Comparison of ENCODE assay signal across 8 mouse cellular contexts in genomic region chr4:102760042-102760821, GRCm38 (mm10). TPM values are rescaled to one million over a fixed set of nuclear protein-coding genes. Genes with fewer than 3 reads are reported as not detected.
A peak's percentile ranks its signal among the peaks of the same experiment; 100 is the strongest.
DNase-seq lines count a peak whose midpoint lies in the region; ATAC-seq and TF ChIP-seq lines count a peak whose summit lies in the region.

No protein-coding gene starts in this region.

- ATAC-seq in neural tube, embryonic 14.5 days (ENCODE audit: low read depth), result peak; percentile 98

- no peaks in the 10 kb centered on the region for H3K36me3 ChIP-seq in neural tube, embryonic 14.5 days (ENCODE audit: control insufficient read depth, insufficient read depth, low read length)

- H3K4me2 ChIP-seq in neural tube, embryonic 14.5 days (ENCODE audit: low read depth, low read length), result peak overlapping the region; percentile 96

- H3K27ac ChIP-seq in cerebellum, adult 2 months (ENCODE audit: insufficient read depth, low read length), result peak overlapping the region; percentile 89
- H3K27ac ChIP-seq in neural tube, embryonic 14.5 days (ENCODE audit: low read depth, low read length), result peak overlapping the region; percentile 98

- no peaks in the 10 kb centered on the region for H3K9me3 ChIP-seq in neural tube, embryonic 14.5 days (ENCODE audit: control insufficient read depth, low read length)

- peak overlapping the region; percentile 95 for H3K4me3 ChIP-seq in cerebellum, adult 2 months (replicated peaks; ENCODE audit: insufficient read depth, low read depth, low read length)
- peak overlapping the region; percentile 57 for H3K4me3 ChIP-seq in neural tube, embryonic 14.5 days (ENCODE audit: low read depth, low read length)

- peak; percentile 92 for DNase-seq in Muller cell, postnatal 12 days (ENCODE audit: inconsistent ontology term)
- peak; percentile 92 to 94 for DNase-seq in cerebellum, adult 2 months
- peak; percentile 84 for DNase-seq in forelimb bud, embryonic 11.5 days (ENCODE audit: low read depth, low spot score)
- DNase-seq in heart, postnatal 4 days, result peak; percentile 42
- DNase-seq in layer of hippocampus, adult 8-10 months (ENCODE audit: low spot score in 2 of 2), result peak; percentile 91 to 94
- peak; percentile 65 to 66 for DNase-seq in lung, adult 18-20 months
- peak; percentile 47 for DNase-seq in yolk sac, embryonic 10.5 days (ENCODE audit: low spot score)

- peak overlapping the region; percentile 80 for H3K9ac ChIP-seq in neural tube, embryonic 14.5 days (replicated peaks; ENCODE audit: low read depth, low read length)

- H3K27me3 ChIP-seq in cerebellum, adult 2 months (ENCODE audit: control insufficient read depth, insufficient read depth, low read length), result no peaks in the 10 kb centered on the region
- H3K27me3 ChIP-seq in neural tube, embryonic 14.5 days (ENCODE audit: control insufficient read depth, insufficient read depth, low read length), result no peaks in the 10 kb centered on the region

- peaks cover 3% of the 10 kb centered on the region; the same call in 1 of the 2 replicates for H3K4me1 ChIP-seq in cerebellum, adult 2 months (ENCODE audit: control insufficient read depth, insufficient read depth, low read length)
- peaks cover 13% of the 10 kb centered on the region for H3K4me1 ChIP-seq in neural tube, embryonic 14.5 days (ENCODE audit: control insufficient read depth, insufficient read depth, low read length)

- TF ChIP-seq POLR2A in cerebellum, adult 2 months (IDR thresholded peaks at IDR 0.05; ENCODE audit: borderline replicate concordance, insufficient read depth, low read length), result peak; percentile 95

- WGBS in cerebellum, adult 2 months, result under 1% methylated on average over 25 of the region's 25 CpGs
- 1% methylated on average over 25 of the region's 25 CpGs for WGBS in neural tube, embryonic 14.5 days

- TF ChIP-seq CTCF in cerebellum, adult 2 months (IDR thresholded peaks at IDR 0.05; ENCODE audit: borderline replicate concordance, insufficient read depth, low read depth, low read length), result no peak

RNA-seq across cellular contexts. Expression of gene Sgip1, which starts 19.1 kb away (rescaled TPM):
- polyA plus RNA-seq in cerebellum, adult 2 months (2012; rRNA removed), result 69.5 and 71.8 TPM in 2 replicates
- total RNA-seq in heart, postnatal 4 days (2021), result 1 to 10 TPM in 1 of 2 experiments, under 1 TPM in 1; 0.79 to 2.0 TPM
- total RNA-seq in layer of hippocampus, adult 8-10 months (2022), result 100 to 1,000 TPM; 258 to 282 (median 268) TPM
- 81.0 and 86.7 TPM in 2 replicates for polyA plus RNA-seq in neural tube, embryonic 14.5 days (2014; fragmentation: Nextera tagmentation; extraction: Ambion mirVana)

Comparison
In these comparisons a context has a peak if more than half of its experiments do, and no peak if none do; other contexts are left out.
1. Peak in every context shown above with its lines: DNase-seq, ATAC-seq, H3K4me3 ChIP-seq and H3K27ac ChIP-seq.
2. DNase-seq: peak in every context shown above with its lines; median percentile 93 in cerebellum, adult 2 months; 92 in layer of hippocampus, adult 8-10 months; 92 in Muller cell, postnatal 12 days; 84 in forelimb bud, embryonic 11.5 days; 66 in lung, adult 18-20 months; 47 in yolk sac, embryonic 10.5 days; 42 in heart, postnatal 4 days.
3. RNA of gene Sgip1, which starts 19.1 kb away (total RNA-seq): 258 to 282 TPM in layer of hippocampus, adult 8-10 months; 0.79 to 2.0 TPM in heart, postnatal 4 days; every median in the first group is over 10 times any median in the second.